Mouse (Mus musculus): ENCODE results near the gene 9330182L06Rik. TPM values are rescaled to one million over a fixed set of nuclear protein-coding genes. Genes with fewer than 3 reads are reported as not detected.
A peak's percentile ranks its signal among the peaks of the same experiment; 100 is the strongest.

9330182L06Rik gene
- polyA plus RNA-seq, 1 experiment from 2014 or later: 2.1 TPM

DNA sequence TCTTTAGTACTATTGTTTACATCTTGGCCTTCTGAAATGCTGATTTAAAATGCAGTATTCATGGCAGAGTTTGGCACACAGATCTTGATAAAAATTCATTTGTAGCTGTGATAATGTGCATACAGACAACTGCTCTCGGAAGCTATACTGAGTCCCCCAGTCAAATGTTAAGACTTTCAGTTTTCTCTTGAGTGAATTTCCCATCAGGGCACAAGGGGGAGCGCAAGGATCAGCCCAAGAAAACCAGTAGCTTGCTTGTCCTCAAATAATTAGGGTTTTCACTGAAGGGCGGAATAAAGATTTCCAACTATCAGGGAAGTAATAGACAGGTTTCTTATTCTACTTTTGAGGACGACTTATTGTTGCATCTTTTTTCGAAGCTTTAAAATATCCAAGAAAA, 183.7 kb downstream of the 9330182L06Rik start:
- ATAC-seq (replicated peaks; ENCODE audit: low FRiP score): no peak
- Histone ChIP-seq H3K27ac (no peak overlapping the region), H3K4me2 (no peak overlapping the region), H3K27me3 (no peaks in the 10 kb centered on the region), H3K9me3 (replicated peaks) (no peaks in the 10 kb centered on the region), H3K36me3 (no peaks in the 10 kb centered on the region), H3K9ac (no peak overlapping the region), H3K4me3 (replicated peaks) (no peak overlapping the region), H3K4me1 (no peaks in the 10 kb centered on the region)
- 69% methylated on average over 5 of the region's 5 CpGs for WGBS

DNA sequence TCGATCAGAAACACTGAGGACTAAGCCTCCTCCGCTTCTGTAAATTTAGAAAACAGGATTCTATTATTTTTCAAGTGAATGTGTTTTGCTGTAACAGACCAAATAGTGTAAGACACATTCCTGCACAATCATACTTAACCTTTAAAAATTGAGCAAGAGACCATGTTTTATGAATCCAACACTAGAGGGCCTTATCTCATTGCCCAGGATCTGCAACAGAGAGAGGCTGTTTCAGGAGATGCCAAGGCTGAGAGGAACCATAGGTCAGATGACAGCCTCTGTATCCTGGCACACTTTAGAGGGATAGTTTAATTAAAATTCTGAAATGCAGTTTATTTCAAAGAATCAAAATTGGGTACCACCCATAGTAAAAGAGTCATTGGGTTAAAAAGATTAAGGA, 187.4 kb downstream of the 9330182L06Rik start:
- H3K4me2 ChIP-seq: no peak overlapping the region
- no peaks in the 10 kb centered on the region for H3K36me3 ChIP-seq
- H3K27ac ChIP-seq: no peak overlapping the region
- 85% methylated on average over 2 of the region's 2 CpGs for WGBS
- no peak overlapping the region for H3K4me3 ChIP-seq (replicated peaks)
- no peaks in the 10 kb centered on the region for H3K27me3 ChIP-seq
- no peaks in the 10 kb centered on the region for H3K9me3 ChIP-seq (replicated peaks)
- ATAC-seq (replicated peaks; ENCODE audit: low FRiP score): no peak
- H3K9ac ChIP-seq: no peak overlapping the region
- no peaks in the 10 kb centered on the region for H3K4me1 ChIP-seq

DNA sequence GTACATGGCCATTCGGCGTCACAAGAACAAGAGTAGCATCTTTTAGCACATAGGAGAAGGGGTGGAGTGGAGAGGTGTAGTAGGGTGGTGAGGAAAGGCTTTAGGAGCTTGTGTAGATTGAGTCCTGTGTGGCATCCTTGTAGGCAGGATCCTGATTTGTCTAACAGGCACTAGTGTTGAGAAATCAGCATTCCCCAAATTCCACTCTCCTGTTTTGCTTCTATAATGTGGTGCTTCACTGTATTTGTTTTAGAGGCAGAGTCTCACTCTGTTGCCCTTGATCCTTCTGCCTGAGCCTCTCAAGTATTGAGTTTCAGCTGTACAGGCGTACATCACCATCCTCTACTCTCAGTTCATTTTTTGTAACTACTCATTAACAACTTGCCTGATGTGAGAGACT, 211.7 kb downstream of the 9330182L06Rik start:
- H3K4me1 ChIP-seq: no peaks in the 10 kb centered on the region
- ATAC-seq (replicated peaks; ENCODE audit: low FRiP score): no peak
- H3K4me2 ChIP-seq: no peak overlapping the region
- 79% methylated on average over 3 of the region's 3 CpGs for WGBS
- H3K27me3 ChIP-seq: no peaks in the 10 kb centered on the region
- no peak overlapping the region for H3K27ac ChIP-seq
- no peak overlapping the region for H3K9ac ChIP-seq
- H3K36me3 ChIP-seq: no peaks in the 10 kb centered on the region
- no peak overlapping the region for H3K4me3 ChIP-seq (replicated peaks)
- no peaks in the 10 kb centered on the region for H3K9me3 ChIP-seq (replicated peaks)

DNA sequence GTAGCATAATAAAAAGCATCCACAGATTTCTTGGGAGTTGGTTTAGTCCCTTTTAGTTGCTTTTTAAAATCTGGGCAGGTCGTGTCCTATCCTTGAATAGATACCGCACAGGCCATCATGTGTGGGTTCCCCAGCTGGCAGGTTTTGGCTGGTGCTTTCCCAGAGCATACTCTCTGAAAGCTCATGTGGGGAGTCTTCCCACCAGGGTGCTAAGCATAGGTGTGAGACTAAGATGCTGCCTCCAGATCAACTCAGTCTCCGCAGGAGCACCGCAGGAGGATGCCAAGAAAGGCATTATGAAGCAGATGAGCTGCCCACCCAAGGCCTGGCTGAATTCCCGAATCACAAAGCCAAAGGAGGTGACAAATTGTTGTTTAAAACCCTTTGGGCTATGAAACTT, 229.5 kb downstream of the 9330182L06Rik start:
- ATAC-seq (replicated peaks; ENCODE audit: low FRiP score): no peak
- WGBS: 30% methylated on average over 5 of the region's 5 CpGs
- Histone ChIP-seq H3K4me1 (no peaks in the 10 kb centered on the region), H3K9me3 (replicated peaks) (no peaks in the 10 kb centered on the region), H3K4me3 (replicated peaks) (no peak overlapping the region), H3K9ac (no peak overlapping the region), H3K36me3 (no peaks in the 10 kb centered on the region), H3K27ac (no peak overlapping the region), H3K27me3 (no peaks in the 10 kb centered on the region), H3K4me2 (no peak overlapping the region)

DNA sequence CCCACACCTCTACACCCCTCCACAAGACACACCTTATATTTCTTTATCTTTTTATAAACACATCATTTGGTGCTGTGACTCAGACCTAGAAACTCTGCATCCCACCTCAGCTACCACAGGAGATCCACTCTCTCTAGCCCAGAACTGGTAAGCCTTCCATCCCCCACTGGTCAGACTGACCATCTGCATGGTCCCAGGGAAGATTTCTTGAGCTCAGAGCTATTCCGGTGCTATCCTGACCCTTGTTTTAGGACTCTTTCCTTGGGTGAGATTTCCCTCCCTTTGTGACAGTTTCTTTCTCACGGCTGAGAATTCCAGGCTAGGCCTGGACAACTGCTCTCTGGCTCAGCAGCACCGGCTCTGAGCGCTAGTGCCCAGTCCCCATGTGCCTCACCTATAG, 231.3 kb downstream of the 9330182L06Rik start:
- Histone ChIP-seq H3K36me3 (no peaks in the 10 kb centered on the region), H3K4me1 (no peaks in the 10 kb centered on the region), H3K9ac (no peak overlapping the region), H3K27me3 (no peaks in the 10 kb centered on the region), H3K4me2 (no peak overlapping the region), H3K9me3 (replicated peaks) (no peaks in the 10 kb centered on the region), H3K4me3 (replicated peaks) (no peak overlapping the region), H3K27ac (no peak overlapping the region)
- ATAC-seq (replicated peaks; ENCODE audit: low FRiP score): no peak
- 74% methylated on average over 4 of the region's 4 CpGs for WGBS

DNA sequence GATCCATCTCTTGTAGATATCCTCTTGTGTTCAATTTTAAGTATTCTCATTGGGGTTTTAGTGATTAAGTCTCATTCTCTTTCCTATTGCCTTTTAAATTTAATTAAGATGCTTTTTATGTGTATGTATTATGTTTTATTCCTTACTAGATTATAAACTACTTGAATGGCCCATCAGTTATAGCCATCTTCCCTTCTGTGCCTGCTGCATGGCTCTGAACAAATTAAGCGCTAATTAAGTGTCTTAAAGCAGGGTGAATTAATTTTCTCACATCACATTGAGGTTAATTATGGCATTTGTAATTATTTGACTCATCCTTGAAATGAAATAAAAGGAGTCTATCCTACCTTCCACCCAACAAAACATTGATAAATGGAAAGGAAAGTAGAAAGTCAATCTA, 245.1 kb downstream of the 9330182L06Rik start:
- Histone ChIP-seq H3K9me3 (replicated peaks) (no peaks in the 10 kb centered on the region), H3K9ac (no peak overlapping the region), H3K36me3 (no peaks in the 10 kb centered on the region), H3K27ac (no peak overlapping the region), H3K27me3 (no peaks in the 10 kb centered on the region), H3K4me3 (replicated peaks) (no peak overlapping the region), H3K4me1 (no peaks in the 10 kb centered on the region), H3K4me2 (no peak overlapping the region)
- WGBS: 90% methylated on average over 1 of the region's 1 CpGs
- ATAC-seq (replicated peaks; ENCODE audit: low FRiP score): no peak

DNA sequence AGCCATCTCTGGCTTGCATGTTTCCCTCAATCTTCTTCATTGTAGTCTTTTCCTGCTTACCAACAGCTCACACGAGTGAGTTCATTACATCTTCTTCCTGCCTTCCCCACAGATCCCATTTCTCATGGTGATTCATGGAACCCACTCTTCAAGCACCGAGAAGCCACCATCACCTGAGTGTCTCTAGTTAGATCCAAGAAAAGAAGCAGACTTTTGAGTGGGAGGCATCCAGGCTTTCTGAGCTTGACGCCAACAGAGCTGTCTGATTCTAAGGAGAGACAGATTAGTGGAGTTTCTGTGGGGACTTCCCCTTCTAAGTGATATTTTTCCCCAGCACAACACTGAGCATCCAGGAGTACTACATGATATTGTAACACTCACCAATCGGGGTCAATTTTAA, 259.6 kb downstream of the 9330182L06Rik start:
- Histone ChIP-seq H3K4me2 (no peak overlapping the region), H3K27me3 (no peaks in the 10 kb centered on the region), H3K9me3 (replicated peaks) (no peaks in the 10 kb centered on the region), H3K4me3 (replicated peaks) (no peak overlapping the region), H3K9ac (no peak overlapping the region), H3K4me1 (no peaks in the 10 kb centered on the region), H3K36me3 (no peaks in the 10 kb centered on the region), H3K27ac (no peak overlapping the region)
- ATAC-seq (replicated peaks; ENCODE audit: low FRiP score): no peak
- 86% methylated on average over 4 of the region's 4 CpGs for WGBS

MicroRNAs within 50 kb of the gene (microRNA counts, 519-probe panel; counts per million panel counts)
- 2,106 counts per million, percentile 21 among the panel's probes with 10 or more counts for microRNA mmu-miR-879

Small RNAs within 50 kb of the gene (microRNA-seq; reads per million reads assigned to microRNA genes)
- 2.5 reads per million, percentile 12 among the genes with 10 or more reads in this experiment for gene Mir879

Other genes starting within 250 kb of the 9330182L06Rik start
- gene Tmem243, start 165.4 kb upstream of the 9330182L06Rik start, polyA plus RNA-seq (2015; fragmentation: Nextera tagmentation; extraction: Ambion mirVana): 20.7 and 21.6 TPM in 2 replicates
- 45.0 and 46.0 TPM in 2 replicates for gene Dmtf1, start 104.3 kb upstream of the 9330182L06Rik start, polyA plus RNA-seq (2015; fragmentation: Nextera tagmentation; extraction: Ambion mirVana)